Mouse (Mus musculus) ES-Bruce4 (cell line): ENCODE measurements around the gene Mylpf.

ENCODE experiments used
- CTCF ChIP-seq: IDR thresholded peaks from one replicate; pipeline ENCODE4 v1.8.1; 2011; ENCODE audit warnings: low read depth, low read length
- EP300 ChIP-seq: IDR thresholded peaks from 2 replicates; pipeline ENCODE4 v1.6.1; 2011; ENCODE audit warnings: low read depth, low read length; ENCODE audit not compliant: insufficient read depth
- POLR2A ChIP-seq: IDR thresholded peaks from one replicate; pipeline ENCODE4 v1.8.1; 2011; ENCODE audit warnings: low read length; ENCODE audit not compliant: insufficient read depth

- TF ChIP-seq EP300 (no peak), CTCF (no peak), POLR2A (no peak)
Observed at GRCm38 (mm10) chr7:127259186-127259905, 50.7 kb downstream of the Mylpf start.
